Mouse (Mus musculus): ENCODE results near the gene Rbfox3. TPM values are rescaled to one million over a fixed set of nuclear protein-coding genes. Genes with fewer than 3 reads are reported as not detected.

Gene Rbfox3
- polyA plus RNA-seq, 1 experiment from 2014 or later: 55.2 TPM

DNA sequence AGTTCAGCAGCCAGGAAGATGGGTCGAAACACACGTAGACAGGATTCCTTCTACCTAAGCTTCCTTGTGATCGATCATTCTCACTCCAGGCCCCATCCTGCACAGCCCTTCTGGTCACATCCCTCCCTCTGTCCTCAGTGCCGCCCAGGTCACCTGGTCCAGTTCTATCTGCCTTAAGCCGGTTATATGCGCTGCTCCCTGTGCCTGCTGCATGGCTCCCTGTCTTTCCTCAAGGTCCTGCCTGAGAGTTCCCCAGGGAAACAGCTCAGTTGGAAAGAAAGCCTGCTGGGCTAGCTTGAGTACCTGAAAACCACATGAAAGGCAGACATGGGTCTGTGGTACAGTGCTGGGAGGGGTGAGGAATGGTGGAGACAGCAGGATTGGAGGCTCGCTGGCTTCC lies 368.5 kb downstream of the Rbfox3 start:
- no peaks in the 10 kb centered on the region for H3K36me3 ChIP-seq

GRCm38 (mm10) chr11:118540411-118541026 lies 370.9 kb downstream of the Rbfox3 start:
- peaks cover 73% of the 10 kb centered on the region for H3K4me1 ChIP-seq (replicated peaks)
- WGBS: 79% methylated on average over 12 of the region's 12 CpGs

More for the DNA sequence above, 368.5 kb downstream of the Rbfox3 start:
- H3K9ac ChIP-seq: 0 out of 2 replicates have a peak overlapping the region, but pooled peaks have one; percentile 9
- no peaks in the 10 kb centered on the region for H3K27me3 ChIP-seq
- no peak overlapping the region for H3K4me3 ChIP-seq
- no peak for ATAC-seq (ENCODE audit: low FRiP score)
- no peak overlapping the region for H3K4me2 ChIP-seq
- peaks cover 57% of the 10 kb centered on the region for H3K4me1 ChIP-seq (replicated peaks)
- no peak overlapping the region for H3K27ac ChIP-seq
- H3K9me3 ChIP-seq: no peaks in the 10 kb centered on the region
- WGBS: 86% methylated on average over 7 of the region's 7 CpGs

GRCm38 (mm10) chr11:118538008-118538407 lies 373.4 kb downstream of the Rbfox3 start:
- WGBS: 71% methylated on average over 11 of the region's 11 CpGs
- H3K4me2 ChIP-seq: no peak overlapping the region
- peak overlapping the region; percentile 53 for H3K27ac ChIP-seq
- no peaks in the 10 kb centered on the region for H3K9me3 ChIP-seq
- no peaks in the 10 kb centered on the region for H3K27me3 ChIP-seq
- peak overlapping the region; percentile 29; the same call in 1 of the 2 replicates for H3K9ac ChIP-seq
- no peak overlapping the region for H3K4me3 ChIP-seq
- peaks cover 77% of the 10 kb centered on the region for H3K4me1 ChIP-seq (replicated peaks)
- 0 out of 2 replicates have a peak, but pooled peaks have one; percentile 19 for ATAC-seq (ENCODE audit: low FRiP score)
- no peaks in the 10 kb centered on the region for H3K36me3 ChIP-seq

More at GRCm38 (mm10) chr11:118540411-118541026, 370.9 kb downstream of the Rbfox3 start:
- H3K27me3 ChIP-seq: no peaks in the 10 kb centered on the region
- H3K27ac ChIP-seq: no peak overlapping the region
- H3K4me3 ChIP-seq: no peak overlapping the region
- ATAC-seq (ENCODE audit: low FRiP score): no peak
- no peaks in the 10 kb centered on the region for H3K9me3 ChIP-seq
- no peak overlapping the region for H3K9ac ChIP-seq
- no peak overlapping the region for H3K4me2 ChIP-seq
- H3K36me3 ChIP-seq: no peaks in the 10 kb centered on the region

- H3K27ac ChIP-seq: peak overlapping the region; percentile 49; the same call in 1 of the 2 replicates
- WGBS: 33% methylated on average over 18 of the region's 18 CpGs
Observed at GRCm38 (mm10) chr11:118534382-118535092, 376.9 kb downstream of the Rbfox3 start.

DNA sequence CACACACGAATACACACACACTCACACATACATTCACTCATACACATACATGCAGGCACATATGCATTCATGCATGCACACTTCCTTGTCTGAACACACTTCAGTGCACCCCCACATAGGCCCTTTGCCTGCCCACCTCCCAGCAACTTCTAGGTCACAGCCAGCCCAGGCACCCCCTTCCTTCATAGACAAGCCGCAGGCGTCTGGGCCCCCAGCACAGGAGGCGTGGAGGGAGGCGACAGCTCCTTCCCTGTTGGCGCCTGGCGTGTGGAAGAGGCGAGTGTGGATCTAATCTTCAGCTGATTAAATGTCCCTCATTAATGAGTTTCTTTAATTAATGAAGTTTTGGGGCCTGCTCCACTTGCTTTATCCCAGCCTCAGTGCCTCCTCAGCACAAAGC lies 381.1 kb downstream of the Rbfox3 start:
- ATAC-seq (ENCODE audit: low FRiP score): 0 out of 2 replicates have a peak, but pooled peaks have one; percentile 8
- peak overlapping the region; percentile 71 for H3K27ac ChIP-seq
- WGBS: 71% methylated on average over 8 of the region's 8 CpGs
- H3K36me3 ChIP-seq: no peaks in the 10 kb centered on the region
- no peak overlapping the region for H3K4me3 ChIP-seq
- no peaks in the 10 kb centered on the region for H3K27me3 ChIP-seq
- H3K4me2 ChIP-seq: no peak overlapping the region
- no peaks in the 10 kb centered on the region for H3K9me3 ChIP-seq
- H3K4me1 ChIP-seq (replicated peaks): peaks cover 82% of the 10 kb centered on the region
- H3K9ac ChIP-seq: no peak overlapping the region

More at GRCm38 (mm10) chr11:118534382-118535092, 376.9 kb downstream of the Rbfox3 start:
- Histone ChIP-seq H3K9me3 (no peaks in the 10 kb centered on the region), H3K9ac (0 out of 2 replicates have a peak overlapping the region, but pooled peaks have one; percentile 19), H3K36me3 (no peaks in the 10 kb centered on the region), H3K27me3 (no peaks in the 10 kb centered on the region), H3K4me2 (no peak overlapping the region), H3K4me3 (no peak overlapping the region), H3K4me1 (replicated peaks) (peaks cover 77% of the 10 kb centered on the region)
- ATAC-seq (ENCODE audit: low FRiP score): peak; percentile 38; the same call in 1 of the 2 replicates

DNA sequence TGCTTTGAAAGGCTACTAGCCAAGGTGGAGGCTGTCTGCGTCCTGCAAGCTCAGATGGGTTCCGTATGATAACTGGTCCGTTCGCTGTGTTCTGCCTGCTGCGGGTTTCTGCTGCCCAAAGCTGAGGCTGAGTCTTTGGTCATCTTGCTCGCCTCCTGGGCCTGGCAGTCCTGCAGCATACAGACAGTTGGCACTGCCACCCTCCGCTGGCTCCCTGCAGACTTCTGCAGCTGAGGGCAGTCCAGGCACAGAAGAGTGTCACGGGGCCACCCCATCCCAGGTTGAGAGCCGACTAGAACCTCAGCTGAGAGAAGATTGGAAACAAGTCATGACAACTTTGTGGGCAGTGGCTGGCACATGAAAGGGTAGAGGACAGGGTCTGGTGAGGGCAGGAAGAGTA lies 382.6 kb downstream of the Rbfox3 start:
- no peaks in the 10 kb centered on the region for H3K36me3 ChIP-seq
- H3K27me3 ChIP-seq: no peaks in the 10 kb centered on the region
- H3K27ac ChIP-seq: peak overlapping the region; percentile 30; the same call in 1 of the 2 replicates
- H3K4me2 ChIP-seq: no peak overlapping the region
- peak overlapping the region; percentile 11; the same call in 1 of the 2 replicates for H3K9ac ChIP-seq
- no peak overlapping the region for H3K4me3 ChIP-seq
- no peaks in the 10 kb centered on the region for H3K9me3 ChIP-seq
- peaks cover 81% of the 10 kb centered on the region for H3K4me1 ChIP-seq (replicated peaks)
- 92% methylated on average over 9 of the region's 9 CpGs for WGBS
- no peak for ATAC-seq (ENCODE audit: low FRiP score)

DNA sequence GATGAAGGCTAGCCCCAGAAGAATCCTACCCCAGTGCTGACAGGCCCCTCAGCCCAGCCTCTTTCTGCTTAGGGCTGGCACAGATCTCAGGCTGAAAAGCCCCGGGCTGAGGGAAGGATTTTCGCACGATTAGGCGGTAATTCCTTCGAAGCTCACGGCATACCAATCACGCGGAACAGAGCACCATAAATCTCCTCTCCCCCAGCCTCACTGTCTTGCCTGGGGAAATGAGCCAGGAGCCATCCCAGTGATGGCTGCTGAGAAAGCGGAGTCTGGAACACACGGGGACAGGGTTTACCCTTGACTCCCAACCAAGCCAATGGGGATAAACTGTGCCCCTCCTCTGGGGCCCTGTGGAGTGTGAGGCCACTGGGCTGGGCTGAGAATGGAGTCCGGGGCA lies 386.3 kb downstream of the Rbfox3 start:
- 33% methylated on average over 11 of the region's 11 CpGs for WGBS
- Histone ChIP-seq H3K27ac (peak overlapping the region; percentile 90), H3K4me3 (no peak overlapping the region), H3K36me3 (no peaks in the 10 kb centered on the region), H3K4me1 (replicated peaks) (peaks cover 67% of the 10 kb centered on the region), H3K9ac (peak overlapping the region; percentile 39; the same call in 1 of the 2 replicates), H3K9me3 (no peaks in the 10 kb centered on the region), H3K4me2 (no peak overlapping the region), H3K27me3 (no peaks in the 10 kb centered on the region)
- ATAC-seq (ENCODE audit: low FRiP score): 0 out of 2 replicates have a peak, but pooled peaks have one; percentile 18

GRCm38 (mm10) chr11:118523496-118524145 lies 387.8 kb downstream of the Rbfox3 start:
- 84% methylated on average over 4 of the region's 4 CpGs for WGBS
- ATAC-seq (ENCODE audit: low FRiP score): peak; percentile 23; the same call in 1 of the 2 replicates
- H3K4me1 ChIP-seq (replicated peaks): peaks cover 57% of the 10 kb centered on the region
- peak overlapping the region; percentile 90 for H3K27ac ChIP-seq
- no peaks in the 10 kb centered on the region for H3K36me3 ChIP-seq
- no peaks in the 10 kb centered on the region for H3K9me3 ChIP-seq
- H3K4me2 ChIP-seq: no peak overlapping the region
- H3K27me3 ChIP-seq: no peaks in the 10 kb centered on the region
- H3K4me3 ChIP-seq: no peak overlapping the region
- H3K9ac ChIP-seq: no peak overlapping the region

DNA sequence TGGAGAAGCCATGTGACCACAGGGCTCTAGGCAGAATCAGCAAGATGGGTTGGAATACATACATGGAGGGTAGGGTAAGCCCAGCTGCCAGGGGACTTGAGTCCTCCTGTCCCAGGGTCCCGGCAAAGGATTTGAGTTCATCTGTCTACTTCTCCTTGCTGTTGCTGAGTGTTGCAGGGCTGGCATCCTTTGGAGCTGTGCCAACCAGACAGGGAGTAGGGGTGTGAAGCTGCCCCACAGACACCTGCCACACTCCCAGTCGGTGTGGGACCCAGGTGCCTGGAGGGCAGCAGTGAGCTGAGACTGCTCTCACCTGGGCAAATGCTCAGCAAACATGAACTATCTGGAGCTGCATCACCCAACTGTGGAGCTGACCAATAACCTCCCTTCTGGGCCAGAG lies 390.5 kb downstream of the Rbfox3 start:
- H3K4me3 ChIP-seq: no peak overlapping the region
- peaks cover 58% of the 10 kb centered on the region for H3K4me1 ChIP-seq (replicated peaks)
- no peak overlapping the region for H3K27ac ChIP-seq
- H3K27me3 ChIP-seq: no peaks in the 10 kb centered on the region
- ATAC-seq (ENCODE audit: low FRiP score): no peak
- H3K9me3 ChIP-seq: no peaks in the 10 kb centered on the region
- H3K4me2 ChIP-seq: no peak overlapping the region
- WGBS: 78% methylated on average over 2 of the region's 2 CpGs
- H3K36me3 ChIP-seq: no peaks in the 10 kb centered on the region
- H3K9ac ChIP-seq: no peak overlapping the region

DNA sequence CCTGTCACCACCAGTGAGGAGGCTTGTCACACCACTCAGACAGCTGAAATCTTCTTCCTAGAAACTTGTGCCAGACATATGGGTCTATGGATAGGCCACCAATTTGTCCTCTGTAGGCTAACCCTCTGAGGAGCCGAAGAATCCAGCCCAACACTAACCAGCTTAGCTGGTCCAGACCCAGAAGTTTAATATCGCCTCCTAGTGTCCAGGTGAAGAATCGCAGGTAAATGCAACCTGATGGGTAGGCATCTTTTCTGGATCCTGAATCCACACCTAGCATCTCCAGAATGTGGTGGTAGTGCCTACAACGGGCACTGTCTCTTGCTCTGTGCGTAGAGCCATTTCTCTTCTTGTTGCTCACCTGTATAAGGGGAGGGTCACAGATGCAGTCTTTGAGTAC lies 391.1 kb downstream of the Rbfox3 start:
- ATAC-seq (ENCODE audit: low FRiP score): no peak
- Histone ChIP-seq H3K4me2 (no peak overlapping the region), H3K4me1 (replicated peaks) (peaks cover 58% of the 10 kb centered on the region), H3K9ac (no peak overlapping the region), H3K36me3 (no peaks in the 10 kb centered on the region), H3K4me3 (no peak overlapping the region), H3K27ac (no peak overlapping the region), H3K9me3 (no peaks in the 10 kb centered on the region), H3K27me3 (no peaks in the 10 kb centered on the region)
- 61% methylated on average over 5 of the region's 5 CpGs for WGBS

DNA sequence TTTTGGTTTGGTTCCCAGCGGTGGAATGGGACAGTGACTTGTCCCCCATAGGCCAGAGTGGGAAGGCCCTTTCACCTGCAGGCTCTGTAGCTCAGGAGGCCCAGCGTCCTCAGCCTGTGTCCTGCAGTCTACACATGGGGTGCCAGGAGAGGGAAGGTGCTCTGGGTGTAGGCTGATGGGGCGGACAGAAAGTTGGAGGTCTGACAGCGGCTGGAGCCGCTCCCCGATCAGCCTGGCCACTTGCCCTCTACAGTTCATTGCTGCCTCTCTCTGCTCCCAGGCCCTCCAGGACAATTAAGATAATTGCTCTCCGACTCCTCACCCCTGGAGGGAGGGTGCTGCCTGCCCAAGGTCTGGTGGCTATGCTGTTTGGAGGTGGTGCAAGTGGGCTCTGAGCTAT lies 392.7 kb downstream of the Rbfox3 start:
- H3K36me3 ChIP-seq: no peaks in the 10 kb centered on the region
- H3K4me1 ChIP-seq (replicated peaks): peaks cover 54% of the 10 kb centered on the region
- WGBS: 83% methylated on average over 7 of the region's 7 CpGs
- no peak overlapping the region for H3K9ac ChIP-seq
- no peaks in the 10 kb centered on the region for H3K27me3 ChIP-seq
- H3K27ac ChIP-seq: no peak overlapping the region
- H3K4me3 ChIP-seq: no peak overlapping the region
- no peak for ATAC-seq (ENCODE audit: low FRiP score)
- no peaks in the 10 kb centered on the region for H3K9me3 ChIP-seq
- no peak overlapping the region for H3K4me2 ChIP-seq

GRCm38 (mm10) chr11:118517924-118518323 lies 393.5 kb downstream of the Rbfox3 start:
- Histone ChIP-seq H3K9me3 (no peaks in the 10 kb centered on the region), H3K27ac (peak overlapping the region; percentile 9; the same call in 1 of the 2 replicates), H3K4me1 (replicated peaks) (peaks cover 57% of the 10 kb centered on the region), H3K9ac (no peak overlapping the region), H3K4me2 (no peak overlapping the region), H3K36me3 (no peaks in the 10 kb centered on the region), H3K4me3 (no peak overlapping the region), H3K27me3 (no peaks in the 10 kb centered on the region)
- WGBS: 78% methylated on average over 7 of the region's 7 CpGs
- no peak for ATAC-seq (ENCODE audit: low FRiP score)
